In genomic region chr7:34995872-34996662, GRCm38 (mm10) we compare ENCODE assay signal across 26 mouse cellular contexts.
A peak's percentile ranks its signal among the peaks of the same experiment; 100 is the strongest.
DNase-seq lines count a peak whose midpoint lies in the region; ATAC-seq and TF ChIP-seq lines count a peak whose summit lies in the region.
"Had no signal": no experiment of that assay in that cellular context is flagged by ENCODE, and none has a peak within 500 bp of the region (broad histone marks: within the 10 kb centered on the region; RNA-seq: fewer than 3 reads in every experiment).

No protein-coding gene starts in this region.

- H3K27ac ChIP-seq in forebrain, embryonic 10.5 days = peak overlapping the region; percentile 69; the same call in 1 of the 2 replicates
- H3K27ac ChIP-seq in forebrain, embryonic 16.5 days (ENCODE audit: low read length) = no peak overlapping the region
- H3K27ac ChIP-seq in heart, embryonic 14.5 days (replicated peaks in 1 of 2; ENCODE audit: control insufficient read depth in 1 of 2, insufficient read depth in 1 of 2, low read depth in 2 of 2, low read length in 2 of 2) = peak overlapping the region; percentile 14 to 43; a peak in 2 of 4 replicates
- H3K27ac ChIP-seq in hindbrain, postnatal 0 days = no peak overlapping the region
- no peak overlapping the region for H3K27ac ChIP-seq in hindbrain, embryonic 12.5 days
- peak overlapping the region; percentile 63; the same call in 1 of the 2 replicates for H3K27ac ChIP-seq in embryonic facial prominence, embryonic 13.5 days
- H3K27ac ChIP-seq: hindbrain, embryonic 15.5 days; kidney, embryonic 15.5 days; left cerebral cortex, adult 2 months; limb, embryonic 13.5 days; lung, embryonic 15.5 days; midbrain, embryonic 12.5 days; neural tube, embryonic 15.5 days had no signal

- H3K36me3 ChIP-seq in forebrain, embryonic 10.5 days (replicated peaks) = no peaks in the 10 kb centered on the region
- H3K36me3 ChIP-seq in forebrain, embryonic 16.5 days (ENCODE audit: control insufficient read depth, insufficient read depth) = no peaks in the 10 kb centered on the region
- H3K36me3 ChIP-seq in heart, embryonic 14.5 days (ENCODE audit: control insufficient read depth, insufficient read depth, low read length) = no peaks in the 10 kb centered on the region
- H3K36me3 ChIP-seq in hindbrain, postnatal 0 days (ENCODE audit: insufficient read depth, low read length) = no peaks in the 10 kb centered on the region
- no peaks in the 10 kb centered on the region for H3K36me3 ChIP-seq in hindbrain, embryonic 12.5 days
- no peaks in the 10 kb centered on the region for H3K36me3 ChIP-seq in embryonic facial prominence, embryonic 13.5 days
- H3K36me3 ChIP-seq: hindbrain, embryonic 15.5 days; kidney, embryonic 15.5 days; limb, embryonic 13.5 days; lung, embryonic 15.5 days; midbrain, embryonic 12.5 days; neural tube, embryonic 15.5 days had no signal

- no peaks in the 10 kb centered on the region for H3K27me3 ChIP-seq in forebrain, embryonic 10.5 days (ENCODE audit: poor library complexity, severe bottlenecking)
- no peaks in the 10 kb centered on the region for H3K27me3 ChIP-seq in forebrain, embryonic 16.5 days (replicated peaks; ENCODE audit: control insufficient read depth, insufficient read depth, low read length)
- no peaks in the 10 kb centered on the region for H3K27me3 ChIP-seq in heart, embryonic 14.5 days (ENCODE audit: control insufficient read depth, insufficient read depth, low read length)
- no peaks in the 10 kb centered on the region for H3K27me3 ChIP-seq in hindbrain, postnatal 0 days (ENCODE audit: insufficient read depth, low read length)
- H3K27me3 ChIP-seq in hindbrain, embryonic 12.5 days = no peaks in the 10 kb centered on the region
- H3K27me3 ChIP-seq in embryonic facial prominence, embryonic 13.5 days = no peaks in the 10 kb centered on the region
- H3K27me3 ChIP-seq: hindbrain, embryonic 15.5 days; kidney, embryonic 15.5 days; limb, embryonic 13.5 days; lung, embryonic 15.5 days; midbrain, embryonic 12.5 days; neural tube, embryonic 15.5 days; Patski had no signal

- TF ChIP-seq CTCF in hindbrain, postnatal 0 days (IDR thresholded peaks at IDR 0.05; ENCODE audit: low read depth) = no peak

- no peak overlapping the region for H3K4me2 ChIP-seq in forebrain, embryonic 16.5 days (ENCODE audit: low read length)
- H3K4me2 ChIP-seq in heart, embryonic 14.5 days (ENCODE audit: low read length) = no peak overlapping the region
- H3K4me2 ChIP-seq in hindbrain, postnatal 0 days (ENCODE audit: low read depth, low read length) = no peak overlapping the region
- no peak overlapping the region for H3K4me2 ChIP-seq in hindbrain, embryonic 12.5 days (replicated peaks)
- H3K4me2 ChIP-seq in embryonic facial prominence, embryonic 13.5 days = no peak overlapping the region
- H3K4me2 ChIP-seq: hindbrain, embryonic 15.5 days; kidney, embryonic 15.5 days; limb, embryonic 13.5 days; liver, embryonic 11.5 days; lung, embryonic 15.5 days; midbrain, embryonic 12.5 days; neural tube, embryonic 15.5 days had no signal

- 83% methylated on average over 7 of the region's 7 CpGs for WGBS in forebrain, embryonic 10.5 days
- WGBS in forebrain, embryonic 16.5 days = 76% methylated on average over 7 of the region's 7 CpGs
- 39% methylated on average over 7 of the region's 7 CpGs for WGBS in heart, embryonic 14.5 days
- 75% methylated on average over 7 of the region's 7 CpGs for WGBS in hindbrain, postnatal 0 days
- WGBS in hindbrain, embryonic 12.5 days = 70% methylated on average over 7 of the region's 7 CpGs
- WGBS in embryonic facial prominence, embryonic 13.5 days = 76% methylated on average over 7 of the region's 7 CpGs

- no peak for ATAC-seq in forebrain, embryonic 16.5 days
- peak; percentile 62 for ATAC-seq in heart, embryonic 14.5 days (ENCODE audit: insufficient number of reproducible peaks, insufficient read depth, low FRiP score, low read depth)
- 0 out of 2 replicates have a peak, but pooled peaks have one; percentile 22 for ATAC-seq in hindbrain, postnatal 0 days
- ATAC-seq in hindbrain, embryonic 12.5 days (ENCODE audit: low FRiP score) = no peak
- ATAC-seq in embryonic facial prominence, embryonic 13.5 days (ENCODE audit: insufficient number of reproducible peaks, insufficient read depth, low FRiP score, low TSS enrichment, low read depth) = no peak
- ATAC-seq: forebrain, embryonic 14.5 days; Patski had no signal

- DNase-seq in forebrain, embryonic 10.5 days (ENCODE audit: extremely low spot score, low spot score) = no peak
- no peak for DNase-seq in heart, adult 11 months
- no peak for DNase-seq in hindbrain, postnatal 0 days (ENCODE audit: low spot score)
- DNase-seq: adrenal gland, postnatal 10 days; cerebellum, adult 9-10 months; gastrocnemius, postnatal 25 days; kidney, adult 18-20 months; kidney, postnatal 25 days; lung, postnatal 36 days; retina, postnatal 1 day; right cerebral cortex, postnatal 14 days; thymus, postnatal 4 days had no signal

- no peak overlapping the region for H3K4me3 ChIP-seq in forebrain, embryonic 10.5 days
- H3K4me3 ChIP-seq in forebrain, embryonic 16.5 days (replicated peaks; ENCODE audit: low read length) = no peak overlapping the region
- no peak overlapping the region for H3K4me3 ChIP-seq in heart, embryonic 14.5 days (ENCODE audit: control insufficient read depth in 1 of 2, insufficient read depth in 1 of 2, low read depth in 1 of 2, low read length in 2 of 2)
- H3K4me3 ChIP-seq in hindbrain, postnatal 0 days (ENCODE audit: low read length) = no peak overlapping the region
- no peak overlapping the region for H3K4me3 ChIP-seq in hindbrain, embryonic 12.5 days
- no peak overlapping the region for H3K4me3 ChIP-seq in embryonic facial prominence, embryonic 13.5 days
- H3K4me3 ChIP-seq: hindbrain, embryonic 15.5 days; kidney, embryonic 15.5 days; left cerebral cortex, adult 2 months; limb, embryonic 13.5 days; lung, embryonic 15.5 days; midbrain, embryonic 12.5 days; neural tube, embryonic 15.5 days had no signal

- H3K9me3 ChIP-seq in forebrain, embryonic 10.5 days = no peaks in the 10 kb centered on the region
- no peaks in the 10 kb centered on the region for H3K9me3 ChIP-seq in forebrain, embryonic 16.5 days (ENCODE audit: control insufficient read depth, low read length)
- no peaks in the 10 kb centered on the region for H3K9me3 ChIP-seq in heart, embryonic 14.5 days (ENCODE audit: control insufficient read depth, low read length)
- no peaks in the 10 kb centered on the region for H3K9me3 ChIP-seq in hindbrain, postnatal 0 days (ENCODE audit: low read length)
- no peaks in the 10 kb centered on the region for H3K9me3 ChIP-seq in hindbrain, embryonic 12.5 days (replicated peaks)
- no peaks in the 10 kb centered on the region for H3K9me3 ChIP-seq in embryonic facial prominence, embryonic 13.5 days
- H3K9me3 ChIP-seq: hindbrain, embryonic 15.5 days; kidney, embryonic 15.5 days; limb, embryonic 13.5 days; lung, embryonic 15.5 days; midbrain, embryonic 12.5 days; neural tube, embryonic 15.5 days had no signal

- H3K9ac ChIP-seq in forebrain, embryonic 16.5 days (replicated peaks; ENCODE audit: low read depth, low read length) = no peak overlapping the region
- no peak overlapping the region for H3K9ac ChIP-seq in heart, embryonic 14.5 days (ENCODE audit: low read length)
- no peak overlapping the region for H3K9ac ChIP-seq in hindbrain, postnatal 0 days (replicated peaks; ENCODE audit: low read length)
- no peak overlapping the region for H3K9ac ChIP-seq in hindbrain, embryonic 12.5 days
- H3K9ac ChIP-seq in embryonic facial prominence, embryonic 13.5 days = no peak overlapping the region
- H3K9ac ChIP-seq: hindbrain, embryonic 15.5 days; kidney, embryonic 15.5 days; limb, embryonic 13.5 days; lung, embryonic 15.5 days; midbrain, embryonic 12.5 days; neural tube, embryonic 15.5 days had no signal

- peaks cover 30% of the 10 kb centered on the region for H3K4me1 ChIP-seq in forebrain, embryonic 10.5 days
- H3K4me1 ChIP-seq in forebrain, embryonic 16.5 days (replicated peaks; ENCODE audit: control insufficient read depth, insufficient read depth, low read length) = no peaks in the 10 kb centered on the region; the same call in 1 of the 2 replicates
- H3K4me1 ChIP-seq in heart, embryonic 14.5 days (ENCODE audit: control insufficient read depth in 2 of 2, insufficient read depth in 2 of 2, low read length in 2 of 2) = peaks cover 6 to 9% of the 10 kb centered on the region in 2 experiments; a peak in 2 of 4 replicates
- H3K4me1 ChIP-seq in hindbrain, postnatal 0 days (ENCODE audit: insufficient read depth, low read length) = no peaks in the 10 kb centered on the region
- H3K4me1 ChIP-seq in hindbrain, embryonic 12.5 days = peaks cover 18% of the 10 kb centered on the region; the same call in 1 of the 2 replicates
- peaks cover 29% of the 10 kb centered on the region for H3K4me1 ChIP-seq in embryonic facial prominence, embryonic 13.5 days
- H3K4me1 ChIP-seq: hindbrain, embryonic 15.5 days; lung, embryonic 15.5 days; midbrain, embryonic 12.5 days had no signal

Comparison
In these comparisons a context has a peak if more than half of its experiments do, and no peak if none do; other contexts are left out.
1. H3K27ac ChIP-seq: peak in forebrain, embryonic 10.5 days (single experiment), heart, embryonic 14.5 days (2 of 2) and embryonic facial prominence, embryonic 13.5 days (single experiment); none in forebrain, embryonic 16.5 days (single experiment), hindbrain, postnatal 0 days (single experiment) and hindbrain, embryonic 12.5 days (single experiment).
2. ATAC-seq: peak in heart, embryonic 14.5 days (single experiment) and hindbrain, postnatal 0 days (single experiment); none in forebrain, embryonic 16.5 days (single experiment), hindbrain, embryonic 12.5 days (single experiment) and embryonic facial prominence, embryonic 13.5 days (single experiment).